Mouse (Mus musculus) R1 (cell line): ENCODE results near the gene Rflnb.

ENCODE experiments used
- DNase-seq: peaks from one replicate; pipeline ENCODE4 v3.0.0-alpha.2; 2018; ENCODE audit warnings: low read depth, low spot score

The Rflnb gene

GRCm38 (mm10) chr11:75990965-75991835 is 36.4 kb downstream of the Rflnb start:
- peak; percentile 60 for DNase-seq

- no peak for DNase-seq
Measured at GRCm38 (mm10) chr11:75985948-75986347, 41.6 kb downstream of the Rflnb start.

GRCm38 (mm10) chr11:75984581-75984980 is 43.0 kb downstream of the Rflnb start:
- no peak for DNase-seq

GRCm38 (mm10) chr11:75983194-75983593 is 44.4 kb downstream of the Rflnb start:
- peak; percentile 68 for DNase-seq

- DNase-seq: no peak
Measured at GRCm38 (mm10) chr11:75980413-75980812, 47.2 kb downstream of the Rflnb start.

- no peak for DNase-seq
Measured at GRCm38 (mm10) chr11:75978051-75978450, 49.5 kb downstream of the Rflnb start.

- no peak for DNase-seq
Measured at GRCm38 (mm10) chr11:75976748-75977147, 50.8 kb downstream of the Rflnb start.

GRCm38 (mm10) chr11:75973988-75974387 is 53.6 kb downstream of the Rflnb start:
- DNase-seq: peak; percentile 44

GRCm38 (mm10) chr11:75972916-75973567 is 54.5 kb downstream of the Rflnb start:
- DNase-seq: no peak

GRCm38 (mm10) chr11:75972188-75972587 is 55.4 kb downstream of the Rflnb start:
- DNase-seq: no peak

GRCm38 (mm10) chr11:75970629-75971028 is 57.0 kb downstream of the Rflnb start:
- peak; percentile 27 for DNase-seq
